Mouse (Mus musculus) bone marrow, adult 2 months (tissue): ENCODE measurements around the gene Sox5. TPM values are rescaled to one million over a fixed set of nuclear protein-coding genes. Genes with fewer than 3 reads are reported as not detected.

Experiments used
- H3K27ac ChIP-seq: fragments of 200-500 bp; 2 replicates; pipeline ENCODE4 v1.5.1; 2012; ENCODE audit warnings: low read depth, mild to moderate bottlenecking, control low read depth, inconsistent platforms, low read length; ENCODE audit not compliant: control insufficient read depth, poor library complexity, insufficient read depth
- H3K4me1 ChIP-seq: fragments of 200-500 bp; 2 replicates; pipeline ENCODE4 v1.6.1; 2011; ENCODE audit warnings: low read length; ENCODE audit not compliant: control insufficient read depth, insufficient read depth
- H3K4me3 ChIP-seq: fragments of 200-500 bp; replicated peaks from 2 replicates; pipeline ENCODE3; 2011; ENCODE audit warnings: mild to moderate bottlenecking, low read depth, low read length, control low read depth; ENCODE audit not compliant: control insufficient read depth
- CTCF ChIP-seq: fragments of 200-500 bp; IDR thresholded peaks from 2 replicates; pipeline ENCODE4 v1.5.1; 2011; ENCODE audit warnings: low read length, control low read depth; ENCODE audit not compliant: control insufficient read depth, insufficient read depth
- POLR2A ChIP-seq: fragments of 200-500 bp; IDR thresholded peaks from 2 replicates; pipeline ENCODE4 v1.6.1; 2011; ENCODE audit warnings: low read depth, mild to moderate bottlenecking, control low read depth, low read length, borderline replicate concordance; ENCODE audit not compliant: control insufficient read depth
- WGBS: fragments of 180-500 bp; shearing (Covaris S2); methylation state at CpG from one replicate; pipeline ENCODE4 v1.1.7; 2018; 5-methylcytosine and 5-hydroxymethylcytosine counted together
- polyA plus RNA-seq: library from polyadenylated mRNA; stranded (reverse); fragments of >200 nt; gene quantifications from 2 replicates; pipeline ENCODE4 v1.2.4, GENCODE M21; 2011; ENCODE audit warnings: low replicate concordance; ENCODE audit not compliant: missing spikeins, insufficient read depth, insufficient read length

Gene Sox5
- polyA plus RNA-seq, 1 experiment: not detected

DNA sequence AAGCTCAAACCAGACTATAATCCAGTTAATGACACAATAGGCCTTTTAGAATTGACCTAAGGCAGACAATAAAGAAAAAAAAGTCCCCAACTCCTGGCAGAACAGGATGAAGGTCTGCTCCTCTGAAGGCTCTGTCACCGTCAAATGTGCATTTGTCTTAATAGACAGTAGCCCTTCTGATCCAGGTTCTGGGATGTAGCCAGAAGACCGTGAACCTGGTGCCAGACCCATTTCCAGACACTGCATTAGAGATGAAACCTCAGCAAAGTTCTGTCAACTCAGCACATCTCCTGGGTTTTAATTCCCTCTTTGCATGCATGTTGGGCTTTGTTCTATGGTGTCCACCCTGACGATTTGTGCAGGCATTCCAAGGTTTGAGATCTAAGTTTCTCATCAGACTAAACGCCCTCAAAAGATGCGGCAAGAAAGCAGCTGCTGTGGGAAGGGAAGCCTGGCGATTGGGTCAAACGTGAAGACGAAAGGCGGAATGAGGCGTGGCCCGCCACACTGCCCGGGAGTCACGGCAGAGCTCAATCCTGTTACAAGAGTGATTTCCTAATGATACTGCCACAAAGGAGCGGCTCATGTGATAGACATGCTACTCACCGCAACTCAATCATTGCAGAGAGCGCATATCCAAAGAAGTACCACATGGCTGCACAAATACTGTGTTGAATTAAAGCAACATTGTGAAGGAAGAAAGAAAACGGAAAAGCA, 394.1 kb downstream of the Sox5 start:
- Histone ChIP-seq H3K4me3 (no peak overlapping the region), H3K4me1 (peaks cover 2% of the 10 kb centered on the region; the same call in 1 of the 2 replicates), H3K27ac (no peak overlapping the region)
- no peak for TF ChIP-seq CTCF
- TF ChIP-seq POLR2A: no peak
- WGBS: 85% methylated on average over 17 of the region's 17 CpGs

DNA sequence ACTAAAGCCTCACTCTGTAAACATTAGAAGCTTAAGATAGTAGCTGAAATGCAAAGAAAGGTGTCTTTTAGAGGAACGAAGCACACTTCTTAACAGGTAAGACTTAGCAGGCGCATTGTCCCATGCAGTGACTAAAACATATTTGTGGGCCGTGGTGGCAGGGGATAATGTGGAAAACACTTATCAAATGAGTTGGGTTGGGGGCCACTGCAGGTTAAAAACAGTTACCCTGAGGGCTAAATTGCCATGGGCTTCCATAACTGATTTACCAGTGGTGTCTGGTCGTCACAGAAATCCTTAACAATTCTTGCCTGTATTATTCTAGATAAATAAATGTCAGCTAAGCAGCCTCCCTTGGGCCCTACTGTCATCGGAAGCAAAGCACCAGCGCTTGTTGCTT, 401.1 kb downstream of the Sox5 start:
- H3K4me3 ChIP-seq: no peak overlapping the region
- WGBS: 88% methylated on average over 6 of the region's 6 CpGs
- H3K4me1 ChIP-seq: no peaks in the 10 kb centered on the region
- TF ChIP-seq CTCF (no peak), POLR2A (no peak)
- H3K27ac ChIP-seq: no peak overlapping the region

DNA sequence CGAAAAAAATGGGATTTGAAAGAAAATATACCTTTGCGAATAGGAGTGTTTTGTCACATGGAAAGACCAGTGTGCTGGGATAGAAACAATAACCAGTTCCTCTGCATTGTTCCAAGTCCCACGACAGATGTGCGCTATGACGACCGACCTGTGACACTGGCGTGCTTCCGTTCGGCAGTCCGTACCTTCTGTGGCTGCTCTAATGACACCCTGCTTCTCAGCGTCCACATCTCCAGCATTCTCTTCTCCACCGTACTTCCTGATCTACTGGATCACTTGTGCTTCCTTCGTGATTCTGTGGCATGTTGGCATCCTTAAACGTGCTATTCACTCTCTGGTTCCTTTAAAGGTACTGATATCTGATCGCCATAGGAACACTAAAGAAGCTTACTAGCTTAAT, 401.6 kb downstream of the Sox5 start:
- Histone ChIP-seq H3K4me3 (no peak overlapping the region), H3K4me1 (no peaks in the 10 kb centered on the region), H3K27ac (no peak overlapping the region)
- 87% methylated on average over 15 of the region's 15 CpGs for WGBS
- TF ChIP-seq CTCF (no peak), POLR2A (no peak)

GRCm38 (mm10) chr6:144374810-144375209, 407.0 kb downstream of the Sox5 start:
- Histone ChIP-seq H3K4me1 (no peaks in the 10 kb centered on the region), H3K27ac (no peak overlapping the region), H3K4me3 (no peak overlapping the region)
- 91% methylated on average over 11 of the region's 11 CpGs for WGBS
- no peak for TF ChIP-seq POLR2A
- no peak for TF ChIP-seq CTCF

DNA sequence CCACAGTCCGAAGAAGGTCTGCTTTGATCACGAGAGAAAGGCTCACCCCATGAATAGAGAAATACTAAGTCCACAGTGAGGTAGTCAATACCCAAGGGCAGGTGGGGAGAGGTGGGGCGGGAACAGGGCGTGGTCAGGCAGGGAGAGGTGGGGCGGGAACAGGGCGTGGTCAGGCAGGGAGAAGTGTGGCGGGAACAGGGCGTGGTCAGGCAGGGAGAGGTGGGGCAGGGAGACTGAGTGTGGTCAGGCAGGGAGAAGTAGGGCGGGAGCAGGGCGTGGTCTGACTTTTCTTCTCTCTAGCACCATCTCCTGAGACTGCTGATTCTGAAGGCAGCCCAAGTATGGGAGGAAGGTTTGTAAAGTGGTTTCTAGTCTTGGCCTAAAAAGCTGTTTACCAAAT, 411.1 kb downstream of the Sox5 start:
- Histone ChIP-seq H3K27ac (no peak overlapping the region), H3K4me1 (no peaks in the 10 kb centered on the region), H3K4me3 (no peak overlapping the region)
- no peak for TF ChIP-seq POLR2A
- no peak for TF ChIP-seq CTCF
- WGBS: 72% methylated on average over 10 of the region's 10 CpGs

DNA sequence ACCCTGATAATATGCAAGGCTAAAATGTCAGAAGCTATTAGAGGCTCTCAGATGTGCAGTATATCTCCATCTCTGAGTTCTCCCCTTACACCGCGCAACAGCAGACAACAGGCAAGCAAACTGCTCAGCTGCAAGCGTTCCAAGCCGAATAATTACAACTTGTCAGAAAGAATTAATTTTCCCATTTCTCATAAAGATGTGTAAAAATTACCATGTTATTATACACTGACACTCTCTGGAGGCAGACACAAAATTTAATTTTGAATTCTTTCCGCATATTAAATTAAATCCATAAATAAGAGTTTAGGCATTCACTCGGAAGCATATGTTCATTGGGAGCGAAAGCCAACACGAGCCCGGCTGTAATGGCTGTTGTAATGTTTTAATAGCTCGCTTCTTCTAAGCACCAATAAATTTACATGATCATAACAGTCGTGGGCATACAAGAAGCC, 414.1 kb downstream of the Sox5 start:
- TF ChIP-seq CTCF (no peak), POLR2A (no peak)
- no peaks in the 10 kb centered on the region for H3K4me1 ChIP-seq
- 88% methylated on average over 11 of the region's 11 CpGs for WGBS
- H3K4me3 ChIP-seq: no peak overlapping the region
- no peak overlapping the region for H3K27ac ChIP-seq

GRCm38 (mm10) chr6:144361267-144362038, 420.3 kb downstream of the Sox5 start:
- WGBS: 60% methylated on average over 5 of the region's 5 CpGs
- H3K27ac ChIP-seq: no peak overlapping the region

GRCm38 (mm10) chr6:144357081-144357480, 424.7 kb downstream of the Sox5 start:
- no peaks in the 10 kb centered on the region for H3K4me1 ChIP-seq
- TF ChIP-seq CTCF (no peak), POLR2A (no peak)
- 39% methylated on average over 4 of the region's 4 CpGs for WGBS
- H3K27ac ChIP-seq: no peak overlapping the region
- no peak overlapping the region for H3K4me3 ChIP-seq

More at GRCm38 (mm10) chr6:144361267-144362038, 420.3 kb downstream of the Sox5 start:
- Histone ChIP-seq H3K4me3 (no peak overlapping the region), H3K4me1 (no peaks in the 10 kb centered on the region)
- no peak for TF ChIP-seq CTCF
- no peak for TF ChIP-seq POLR2A
